Mouse (Mus musculus): ENCODE measurements around the gene Tpmt. TPM values are rescaled to one million over a fixed set of nuclear protein-coding genes. Genes with fewer than 3 reads are reported as not detected.

Gene Tpmt
- polyA plus RNA-seq, 1 experiment from 2014 or later, result 26.7 TPM

GRCm38 (mm10) chr13:47015195-47015501 lies 29.4 kb downstream of the Tpmt start:
- TF ChIP-seq CTCF (IDR thresholded peaks at IDR 0.05; ENCODE audit: low read depth) (no peak), EP300 (IDR thresholded peaks at IDR 0.05; ENCODE audit: low read depth) (no peak)
- H3K4me1 ChIP-seq (ENCODE audit: insufficient read depth), result peaks cover 11% of the 10 kb centered on the region
- no peak overlapping the region for H3K27ac ChIP-seq (ENCODE audit: low read depth)
- no peaks in the 10 kb centered on the region for H3K36me3 ChIP-seq (replicated peaks; ENCODE audit: insufficient read depth, low read length)
- DNase-seq (no peak), ATAC-seq (no peak)
- no peak overlapping the region for H3K9ac ChIP-seq (replicated peaks)
- H3K4me3 ChIP-seq (ENCODE audit: low read depth, low read length), result no peak overlapping the region
- peaks cover 11% of the 10 kb centered on the region for H3K27me3 ChIP-seq (ENCODE audit: insufficient read depth, low read length)
- WGBS (ENCODE audit: insufficient replicate concordance), result 76% methylated on average over 5 of the region's 5 CpGs
- H3K9me3 ChIP-seq (ENCODE audit: low read length), result no peaks in the 10 kb centered on the region
- H3K4me2 ChIP-seq (ENCODE audit: low read depth, low read length), result peak overlapping the region; percentile 95

DNA sequence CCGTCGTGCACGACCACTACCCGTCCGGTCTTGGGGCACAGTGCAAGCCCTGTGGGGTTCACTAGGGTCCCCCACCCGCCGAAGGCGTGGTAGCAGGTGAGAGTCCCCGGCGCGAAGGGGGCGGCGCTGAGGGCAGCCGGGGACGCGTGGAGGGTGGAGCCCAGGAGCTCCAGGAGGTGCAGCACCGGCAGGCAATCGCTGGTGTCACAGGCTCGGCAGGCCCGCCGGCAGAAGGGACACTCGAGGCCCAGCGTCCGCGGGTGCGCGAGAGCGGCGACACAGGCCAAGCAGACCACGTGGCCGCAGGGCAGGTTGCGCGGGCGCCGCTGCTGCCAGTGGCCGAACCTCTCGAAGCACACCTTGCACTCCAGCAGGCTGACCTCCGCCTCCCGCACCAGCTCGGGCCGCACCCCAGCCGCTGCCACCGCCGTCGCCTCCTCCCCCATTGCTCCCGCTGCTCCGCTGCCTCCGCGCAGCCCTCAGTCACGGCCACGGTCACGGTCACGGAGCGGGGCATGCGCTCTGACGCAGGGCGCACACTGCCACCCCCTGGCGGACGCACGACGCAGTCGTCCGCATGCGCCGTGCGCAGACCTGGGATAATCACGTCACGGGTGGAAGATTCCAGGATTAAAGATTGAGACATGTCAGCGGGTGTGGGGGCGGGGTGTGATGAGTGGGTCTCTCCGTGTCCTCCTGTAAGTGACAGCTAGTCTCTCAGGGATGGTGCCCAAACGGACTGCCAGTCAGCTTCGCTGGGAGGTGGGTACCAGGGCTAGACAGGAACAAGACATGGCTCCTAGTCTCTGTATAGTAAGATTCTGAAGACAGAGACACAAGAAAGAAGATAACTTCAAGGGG lies 30.0 kb downstream of the Tpmt start, which contains the start of gene Nhlrc1:
TSS of gene Nhlrc1 (minus strand) at position 517 of the 861 bp plus-strand sequence.
- Histone ChIP-seq H3K27me3 (ENCODE audit: insufficient read depth, low read length) (peaks cover 11% of the 10 kb centered on the region), H3K9me3 (ENCODE audit: low read length) (no peaks in the 10 kb centered on the region), H3K4me3 (ENCODE audit: low read depth, low read length) (peak within 1 kb of the TSS; percentile 60), H3K9ac (replicated peaks) (peak within 1 kb of the TSS; percentile 35; the same call in 1 of the 2 replicates), H3K27ac (ENCODE audit: low read depth) (no peak within 1 kb of the TSS), H3K36me3 (replicated peaks; ENCODE audit: insufficient read depth, low read length) (no peaks in the 10 kb centered on the region), H3K4me1 (ENCODE audit: insufficient read depth) (peaks cover 11% of the 10 kb centered on the region), H3K4me2 (ENCODE audit: low read depth, low read length) (peak within 1 kb of the TSS; percentile 95)
- ATAC-seq (peak; percentile 88), DNase-seq (peak; percentile 75)
- TF ChIP-seq CTCF (IDR thresholded peaks at IDR 0.05; ENCODE audit: low read depth) (peak; percentile 95), EP300 (IDR thresholded peaks at IDR 0.05; ENCODE audit: low read depth) (no peak)
- 4% methylated on average over 69 of the region's 73 CpGs for WGBS (ENCODE audit: insufficient replicate concordance)

DNA sequence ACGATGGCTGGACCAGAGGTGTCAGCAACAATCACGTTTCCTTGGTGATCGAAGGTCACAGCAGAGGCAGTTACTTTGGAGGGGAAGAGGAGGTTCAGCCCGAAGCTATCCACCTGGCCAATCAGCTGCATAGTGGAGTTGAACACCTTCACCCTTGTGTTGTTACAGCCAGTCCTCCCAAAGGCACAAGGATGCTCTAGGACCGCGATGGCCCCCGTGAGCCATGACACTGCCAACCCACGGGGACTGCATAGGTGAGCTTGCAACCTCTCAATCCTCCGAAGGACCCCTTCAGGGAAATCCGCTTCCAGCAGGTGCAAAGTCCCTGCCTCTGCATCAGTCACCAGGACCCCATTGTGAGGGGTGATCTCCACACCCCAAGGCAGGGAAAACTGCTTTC lies 30.8 kb downstream of the Tpmt start:
- DNase-seq (no peak), ATAC-seq (no peak)
- Histone ChIP-seq H3K4me3 (ENCODE audit: low read depth, low read length) (peak overlapping the region; percentile 60), H3K27me3 (ENCODE audit: insufficient read depth, low read length) (peaks cover 11% of the 10 kb centered on the region), H3K9ac (replicated peaks) (no peak overlapping the region), H3K4me1 (ENCODE audit: insufficient read depth) (peaks cover 11% of the 10 kb centered on the region), H3K27ac (ENCODE audit: low read depth) (no peak overlapping the region), H3K9me3 (ENCODE audit: low read length) (no peaks in the 10 kb centered on the region), H3K4me2 (ENCODE audit: low read depth, low read length) (peak overlapping the region; percentile 95), H3K36me3 (replicated peaks; ENCODE audit: insufficient read depth, low read length) (no peaks in the 10 kb centered on the region)
- no peak for TF ChIP-seq EP300 (IDR thresholded peaks at IDR 0.05; ENCODE audit: low read depth)
- no peak for TF ChIP-seq CTCF (IDR thresholded peaks at IDR 0.05; ENCODE audit: low read depth)
- 61% methylated on average over 10 of the region's 10 CpGs for WGBS (ENCODE audit: insufficient replicate concordance)

GRCm38 (mm10) chr13:47001590-47001989 lies 42.9 kb downstream of the Tpmt start:
- H3K9me3 ChIP-seq (ENCODE audit: low read length), result no peaks in the 10 kb centered on the region
- no peak for TF ChIP-seq EP300 (IDR thresholded peaks at IDR 0.05; ENCODE audit: low read depth)
- no peak for TF ChIP-seq CTCF (IDR thresholded peaks at IDR 0.05; ENCODE audit: low read depth)
- H3K27me3 ChIP-seq (ENCODE audit: insufficient read depth, low read length), result no peaks in the 10 kb centered on the region
- no peaks in the 10 kb centered on the region for H3K4me1 ChIP-seq (ENCODE audit: insufficient read depth)
- WGBS (ENCODE audit: insufficient replicate concordance), result 73% methylated on average over 4 of the region's 4 CpGs
- no peak overlapping the region for H3K4me2 ChIP-seq (ENCODE audit: low read depth, low read length)
- H3K4me3 ChIP-seq (ENCODE audit: low read depth, low read length), result no peak overlapping the region
- H3K36me3 ChIP-seq (replicated peaks; ENCODE audit: insufficient read depth, low read length), result no peaks in the 10 kb centered on the region
- DNase-seq, result no peak
- ATAC-seq, result no peak
- H3K27ac ChIP-seq (ENCODE audit: low read depth), result no peak overlapping the region
- H3K9ac ChIP-seq (replicated peaks), result no peak overlapping the region

DNA sequence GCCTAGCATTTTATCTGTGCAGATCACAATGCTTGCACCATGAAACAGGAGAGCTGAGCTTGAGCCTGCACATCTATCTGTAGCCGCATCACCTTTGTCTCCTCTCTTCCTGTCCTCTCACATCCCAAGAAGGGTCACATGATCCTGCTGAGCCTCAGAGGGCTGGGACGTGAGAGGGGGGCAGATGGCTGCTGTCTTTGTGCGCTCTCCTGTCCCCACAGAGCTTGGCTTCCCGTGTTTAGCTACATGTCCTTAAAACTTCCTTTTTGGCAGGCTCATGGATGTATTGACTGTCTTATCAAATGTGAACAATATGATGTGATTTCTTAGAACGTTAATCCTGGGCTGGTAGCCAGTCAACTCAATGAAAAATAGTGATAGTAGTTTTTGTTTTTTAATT lies 45.0 kb downstream of the Tpmt start:
- DNase-seq (no peak), ATAC-seq (no peak)
- 55% methylated on average over 5 of the region's 5 CpGs for WGBS (ENCODE audit: insufficient replicate concordance)
- Histone ChIP-seq H3K4me3 (ENCODE audit: low read depth, low read length) (no peak overlapping the region), H3K9ac (replicated peaks) (no peak overlapping the region), H3K36me3 (replicated peaks; ENCODE audit: insufficient read depth, low read length) (no peaks in the 10 kb centered on the region), H3K4me1 (ENCODE audit: insufficient read depth) (no peaks in the 10 kb centered on the region), H3K27me3 (ENCODE audit: insufficient read depth, low read length) (no peaks in the 10 kb centered on the region), H3K4me2 (ENCODE audit: low read depth, low read length) (no peak overlapping the region), H3K9me3 (ENCODE audit: low read length) (no peaks in the 10 kb centered on the region), H3K27ac (ENCODE audit: low read depth) (no peak overlapping the region)
- no peak for TF ChIP-seq EP300 (IDR thresholded peaks at IDR 0.05; ENCODE audit: low read depth)
- no peak for TF ChIP-seq CTCF (IDR thresholded peaks at IDR 0.05; ENCODE audit: low read depth)

- H3K4me2 ChIP-seq (ENCODE audit: low read depth, low read length), result no peak overlapping the region
- H3K9me3 ChIP-seq (ENCODE audit: low read length), result no peaks in the 10 kb centered on the region
- H3K9ac ChIP-seq (replicated peaks), result no peak overlapping the region
- no peaks in the 10 kb centered on the region for H3K27me3 ChIP-seq (ENCODE audit: insufficient read depth, low read length)
- no peak overlapping the region for H3K4me3 ChIP-seq (ENCODE audit: low read depth, low read length)
- no peaks in the 10 kb centered on the region for H3K36me3 ChIP-seq (replicated peaks; ENCODE audit: insufficient read depth, low read length)
- no peak for TF ChIP-seq EP300 (IDR thresholded peaks at IDR 0.05; ENCODE audit: low read depth)
- no peak for TF ChIP-seq CTCF (IDR thresholded peaks at IDR 0.05; ENCODE audit: low read depth)
- DNase-seq, result no peak
- no peak overlapping the region for H3K27ac ChIP-seq (ENCODE audit: low read depth)
- no peaks in the 10 kb centered on the region for H3K4me1 ChIP-seq (ENCODE audit: insufficient read depth)
- 49% methylated on average over 4 of the region's 4 CpGs for WGBS (ENCODE audit: insufficient replicate concordance)
- no peak for ATAC-seq
These were observed 47.2 kb downstream of the Tpmt start for GRCm38 (mm10) chr13:46997355-46997754.

All from liver, postnatal 0 days (tissue).